Mouse (Mus musculus) heart, adult 2 months (tissue): ENCODE data around the gene Teddm3. TPM values are rescaled to one million over a fixed set of nuclear protein-coding genes. Genes with fewer than 3 reads are reported as not detected.
A peak's percentile ranks its signal among the peaks of the same experiment; 100 is the strongest.
"Not testable (repeated sequence)": the region's sequence is repeated elsewhere in the genome, so short reads cannot be mapped to it uniquely, and the experiment has no call there.

Experiments
- DNase-seq, 2 experiments: peaks; one replicate each; pipeline ENCODE4 v3.0.0; 2021
- H3K27ac ChIP-seq: fragments of 200-600 bp; 2 replicates; pipeline ENCODE4 v1.8.1; 2022
- H3K27me3 ChIP-seq: fragments of 200-500 bp; 2 replicates; pipeline ENCODE4 v1.6.1; 2012; ENCODE audit warnings: mild to moderate bottlenecking, low read length, inconsistent platforms, mixed read lengths; ENCODE audit not compliant: control insufficient read depth, insufficient read depth
- H3K36me3 ChIP-seq: fragments of 200-500 bp; 2 replicates; pipeline ENCODE4 v1.6.1; 2012; ENCODE audit warnings: low read length, inconsistent platforms; ENCODE audit not compliant: control insufficient read depth, insufficient read depth
- H3K4me1 ChIP-seq: fragments of 200-500 bp; 2 replicates; pipeline ENCODE4 v1.6.1; 2011; ENCODE audit warnings: low read length; ENCODE audit not compliant: control insufficient read depth, insufficient read depth
- H3K4me3 ChIP-seq: fragments of 200-600 bp; 2 replicates; pipeline ENCODE4 v1.8.1; 2022
- H3K79me2 ChIP-seq: fragments of 200-500 bp; replicated peaks from 2 replicates; pipeline ENCODE4 v1.6.1; 2012; ENCODE audit warnings: mild to moderate bottlenecking, inconsistent platforms, low read length, moderate library complexity, mixed read lengths; ENCODE audit not compliant: control insufficient read depth, insufficient read depth
- H3K9ac ChIP-seq: fragments of 200-500 bp; 2 replicates; pipeline ENCODE4 v1.6.1; 2012; ENCODE audit warnings: low read depth, mild to moderate bottlenecking, control low read depth, inconsistent platforms, low read length, mixed read lengths
- CTCF ChIP-seq: fragments of 200-600 bp; IDR thresholded peaks from 2 replicates; pipeline ENCODE4 v1.8.1; 2022; ENCODE audit warnings: antibody characterized with exemption, mild to moderate bottlenecking, moderate library complexity
- EP300 ChIP-seq: fragments of 200-500 bp; IDR thresholded peaks from 2 replicates; pipeline ENCODE4 v1.6.1; 2011; ENCODE audit warnings: low read depth, low read length, control low read depth; ENCODE audit not compliant: insufficient read depth
- POLR2A ChIP-seq: fragments of 200-500 bp; IDR thresholded peaks from 2 replicates; pipeline ENCODE4 v1.6.1; 2011; ENCODE audit warnings: mild to moderate bottlenecking, low read depth, low read length, control low read depth; ENCODE audit not compliant: insufficient read depth
- WGBS: fragments of 180-500 bp; shearing (Covaris S2); methylation state at CpG from one replicate; pipeline ENCODE4 v1.1.7; 2018; 5-methylcytosine and 5-hydroxymethylcytosine counted together
- intact Hi-C: fragments of 180-260 bp; cut with DNase I; formaldehyde crosslinking; loops from one replicate; pipeline ENCODE4 v1.15.1; 2025
- long read RNA-seq: library from polyadenylated mRNA; stranded (forward); transcript quantifications from one replicate; pipeline ENCODE4 v2.0.0, GENCODE M21; 2021
- polyA plus RNA-seq: library from polyadenylated mRNA; depleted of rRNA; stranded (reverse); fragments of >200 nt; gene quantifications from 2 replicates; pipeline ENCODE4 v1.2.3, GENCODE M21; 2012; rRNA removed
- total RNA-seq, 2 experiments: library from RNA; stranded (reverse); gene quantifications; 2 replicates each; pipeline ENCODE4 v1.2.3; 2021

The Teddm3 gene
- total RNA-seq (not detected), polyA plus RNA-seq (not detected in 2 replicates)
- long read RNA-seq, result 0 reads

DNA sequence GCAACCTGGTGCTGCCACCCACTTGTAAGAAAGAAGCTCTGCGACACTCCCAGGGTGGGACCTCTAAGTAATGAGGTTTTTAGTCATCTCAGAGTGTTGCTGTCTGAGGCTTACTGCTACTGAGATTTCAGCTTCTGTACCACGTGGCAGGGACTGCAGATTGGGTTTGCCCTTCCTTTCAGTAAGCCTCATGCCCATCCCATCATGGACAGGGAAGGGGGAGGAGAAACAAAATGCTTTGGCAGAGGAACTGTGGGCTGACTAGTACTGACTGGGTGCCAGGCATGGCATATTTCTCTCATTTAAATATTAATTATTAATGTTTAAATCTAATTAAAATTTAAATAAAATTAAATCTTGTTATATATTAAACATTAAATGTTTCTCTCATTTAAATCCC lies at the start of gene Teddm3:
Gene Teddm3 (minus strand): TSS at position 101 of the 400 bp plus-strand sequence.
- H3K27ac ChIP-seq, intact Hi-C loops, H3K27me3 ChIP-seq, DNase-seq, H3K4me1 ChIP-seq, H3K36me3 ChIP-seq, H3K9ac ChIP-seq, H3K4me3 ChIP-seq, H3K79me2 ChIP-seq: not testable (repeated sequence)
- WGBS, result no CpG with 5 or more reads among the region's 2 CpGs

DNA sequence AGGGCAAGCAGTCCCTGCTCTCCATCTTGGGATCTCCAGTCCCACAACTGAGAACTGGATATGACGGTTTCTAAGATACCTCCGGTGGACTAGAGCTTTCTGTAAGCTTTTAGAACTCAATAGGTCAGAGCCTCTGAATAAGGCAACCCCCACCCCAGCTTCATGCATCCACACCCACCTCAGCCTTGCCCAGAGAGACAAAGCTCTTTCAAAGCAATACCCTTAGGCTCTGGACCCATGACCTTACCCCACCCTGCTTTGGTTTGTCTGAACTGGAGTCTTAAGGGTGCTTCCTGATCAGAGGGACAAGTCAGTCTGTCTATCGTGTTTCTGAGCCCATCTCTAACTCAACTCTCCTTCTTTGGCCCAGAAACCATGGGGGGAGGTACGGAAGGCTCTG lies 48.9 kb upstream of the Teddm3 start:
- WGBS, result 86% methylated on average over 4 of the region's 4 CpGs
- intact Hi-C loops, result no loop called here
- Histone ChIP-seq H3K27ac (no peak overlapping the region), H3K4me3 (no peak overlapping the region), H3K27me3 (no peaks in the 10 kb centered on the region), H3K36me3 (no peaks in the 10 kb centered on the region), H3K4me1 (no peaks in the 10 kb centered on the region), H3K9ac (no peak overlapping the region), H3K79me2 (no peaks in the 10 kb centered on the region)
- no peak for TF ChIP-seq POLR2A
- TF ChIP-seq EP300, result no peak
- TF ChIP-seq CTCF, result no peak
- peak in 1 of 2 experiments; percentile 12 for DNase-seq

GRCm38 (mm10) chr16:21199426-21199825 lies 45.6 kb upstream of the Teddm3 start:
- H3K27me3 ChIP-seq, result no peaks in the 10 kb centered on the region
- H3K4me1 ChIP-seq, result no peaks in the 10 kb centered on the region
- no peak overlapping the region for H3K27ac ChIP-seq
- H3K36me3 ChIP-seq, result no peaks in the 10 kb centered on the region
- no peak overlapping the region for H3K4me3 ChIP-seq
- intact Hi-C loops, result no loop called here
- no peak overlapping the region for H3K9ac ChIP-seq
- TF ChIP-seq POLR2A (no peak), CTCF (no peak), EP300 (no peak)
- no peaks in the 10 kb centered on the region for H3K79me2 ChIP-seq
- 76% methylated on average over 8 of the region's 8 CpGs for WGBS
- no peak for DNase-seq

- no peak overlapping the region for H3K4me3 ChIP-seq
- no peak for DNase-seq
- no peak overlapping the region for H3K27ac ChIP-seq
- no peaks in the 10 kb centered on the region for H3K27me3 ChIP-seq
- no peaks in the 10 kb centered on the region for H3K79me2 ChIP-seq
- H3K4me1 ChIP-seq, result no peaks in the 10 kb centered on the region
- intact Hi-C loops, result no loop called here
- no peak overlapping the region for H3K9ac ChIP-seq
- WGBS, result 14% methylated on average over 1 of the region's 1 CpGs
- H3K36me3 ChIP-seq, result no peaks in the 10 kb centered on the region
- TF ChIP-seq CTCF (peak; percentile 51), EP300 (no peak)
Measured at GRCm38 (mm10) chr16:21198529-21198928, 44.7 kb upstream of the Teddm3 start.

DNA sequence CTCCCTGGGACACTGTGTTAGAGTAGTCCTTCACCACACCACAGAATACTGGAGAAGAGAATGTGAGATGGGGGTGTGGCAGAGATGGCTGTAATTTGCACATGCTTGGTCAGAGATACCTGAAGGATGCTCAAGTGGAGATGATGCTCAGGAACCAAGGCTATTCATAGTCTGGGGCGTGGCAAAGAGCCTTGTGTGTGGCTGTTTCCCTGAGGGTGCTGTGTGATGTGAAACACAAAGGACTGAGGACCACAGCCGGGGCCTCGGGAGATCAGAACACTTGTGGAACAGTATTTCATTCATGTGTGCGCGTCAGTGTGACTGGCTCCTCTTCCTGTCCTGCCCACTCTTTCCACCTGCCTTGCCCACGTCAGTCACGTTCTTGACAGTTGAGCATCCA lies 44.2 kb upstream of the Teddm3 start:
- intact Hi-C loops, result no loop called here
- no peaks in the 10 kb centered on the region for H3K27me3 ChIP-seq
- WGBS, result 79% methylated on average over 7 of the region's 7 CpGs
- H3K4me3 ChIP-seq, result no peak overlapping the region
- no peak overlapping the region for H3K27ac ChIP-seq
- no peak overlapping the region for H3K9ac ChIP-seq
- H3K36me3 ChIP-seq, result no peaks in the 10 kb centered on the region
- no peak for DNase-seq
- TF ChIP-seq POLR2A (no peak), EP300 (no peak), CTCF (no peak)
- no peaks in the 10 kb centered on the region for H3K4me1 ChIP-seq
- no peaks in the 10 kb centered on the region for H3K79me2 ChIP-seq

GRCm38 (mm10) chr16:21197542-21197941 lies 43.7 kb upstream of the Teddm3 start:
- DNase-seq, result no peak
- no peaks in the 10 kb centered on the region for H3K79me2 ChIP-seq
- H3K4me1 ChIP-seq, result no peaks in the 10 kb centered on the region
- H3K36me3 ChIP-seq, result no peaks in the 10 kb centered on the region
- H3K27me3 ChIP-seq, result no peaks in the 10 kb centered on the region
- intact Hi-C loops, result no loop called here
- no peak overlapping the region for H3K9ac ChIP-seq
- 46% methylated on average over 4 of the region's 4 CpGs for WGBS
- H3K27ac ChIP-seq, result no peak overlapping the region
- no peak for TF ChIP-seq EP300
- TF ChIP-seq POLR2A, result no peak
- no peak for TF ChIP-seq CTCF
- no peak overlapping the region for H3K4me3 ChIP-seq
